Mouse (Mus musculus) stomach, embryonic 16.5 days (tissue): Measurements from ENCODE around the gene Usp49. TPM values are rescaled to one million over a fixed set of nuclear protein-coding genes. Genes with fewer than 3 reads are reported as not detected.

Source experiments
- ATAC-seq: fragments of 200-750 bp; cut with Nextera tagmentation; 2 replicates; pipeline ENCODE4 v1.8.0; 2017; ENCODE audit warnings: moderate number of reproducible peaks, moderate TSS enrichment; ENCODE audit not compliant: insufficient read depth, low FRiP score
- H3K27ac ChIP-seq: fragments of 300-500 bp; sonication (generic); 2 replicates; pipeline ENCODE4 v1.5.1; 2014; ENCODE audit warnings: low read length
- H3K27me3 ChIP-seq: fragments of 300-500 bp; sonication (generic); 2 replicates; pipeline ENCODE4 v1.6.1; 2014; ENCODE audit warnings: low read length, control low read depth, mixed read lengths; ENCODE audit not compliant: control insufficient read depth, insufficient read depth
- H3K36me3 ChIP-seq: fragments of 300-500 bp; sonication (generic); 2 replicates; pipeline ENCODE4 v1.6.1; 2014; ENCODE audit warnings: low read length; ENCODE audit not compliant: control insufficient read depth, insufficient read depth
- H3K4me1 ChIP-seq: fragments of 300-500 bp; sonication (generic); 2 replicates; pipeline ENCODE4 v1.6.1; 2014; ENCODE audit warnings: low read length, control low read depth, mixed read lengths; ENCODE audit not compliant: control insufficient read depth, insufficient read depth
- H3K4me2 ChIP-seq: fragments of 300-500 bp; sonication (generic); 2 replicates; pipeline ENCODE4 v1.6.1; 2014; ENCODE audit warnings: low read depth, low read length, mixed read lengths
- H3K4me3 ChIP-seq: fragments of 300-500 bp; sonication (generic); replicated peaks from 2 replicates; pipeline ENCODE4 v1.5.1; 2014; ENCODE audit warnings: mild to moderate bottlenecking, low read length
- H3K9ac ChIP-seq: fragments of 300-500 bp; sonication (generic); 2 replicates; pipeline ENCODE4 v1.6.1; 2014; ENCODE audit warnings: low read length
- H3K9me3 ChIP-seq: fragments of 300-500 bp; sonication (generic); replicated peaks from 2 replicates; pipeline ENCODE4 v1.6.1; 2016; ENCODE audit warnings: low read length, control low read depth; ENCODE audit not compliant: control insufficient read depth
- WGBS: fragments of 180-500 bp; shearing (Covaris S2); extraction: QIAGEN DNeasy Blood & Tissue Kit; methylation state at CpG from one replicate; pipeline ENCODE4 v1.1.7; 2014; 5-methylcytosine and 5-hydroxymethylcytosine counted together
- polyA plus RNA-seq: library from polyadenylated mRNA; unstranded; fragments of >200 nt; fragmentation: Nextera tagmentation; extraction: Ambion mirVana; gene quantifications from 2 replicates; pipeline ENCODE4 v1.2.1, GENCODE M21; 2015

The Usp49 gene
- polyA plus RNA-seq, 1 experiment from 2014 or later, result 3.5 TPM

DNA sequence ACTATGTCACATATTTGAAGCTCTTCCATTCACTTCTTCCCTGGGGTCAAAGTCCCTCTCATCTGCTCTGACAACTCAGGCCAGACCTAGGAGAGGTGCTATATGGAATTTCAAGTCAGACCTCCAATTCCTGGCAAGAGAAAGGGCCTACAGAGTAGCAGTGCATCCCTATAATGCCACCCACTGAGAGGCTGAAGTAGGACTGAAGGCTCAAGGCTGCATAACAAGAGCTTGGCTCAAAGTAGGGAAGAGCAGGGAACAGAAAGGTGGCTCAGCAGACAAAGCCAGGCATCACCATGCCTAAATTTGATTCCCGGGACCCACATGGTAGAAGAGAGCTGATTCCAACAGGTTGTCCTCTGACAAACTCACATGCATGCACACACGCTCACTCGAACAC, 61.2 kb downstream of the Usp49 start:
- no peaks in the 10 kb centered on the region for H3K27me3 ChIP-seq
- no peak overlapping the region for H3K9ac ChIP-seq
- H3K9me3 ChIP-seq, result no peaks in the 10 kb centered on the region
- no peak overlapping the region for H3K27ac ChIP-seq
- no peaks in the 10 kb centered on the region for H3K36me3 ChIP-seq
- H3K4me3 ChIP-seq, result no peak overlapping the region
- H3K4me1 ChIP-seq, result peaks cover 28% of the 10 kb centered on the region
- no peak overlapping the region for H3K4me2 ChIP-seq
- ATAC-seq, result no peak
- WGBS, result 89% methylated on average over 3 of the region's 3 CpGs

DNA sequence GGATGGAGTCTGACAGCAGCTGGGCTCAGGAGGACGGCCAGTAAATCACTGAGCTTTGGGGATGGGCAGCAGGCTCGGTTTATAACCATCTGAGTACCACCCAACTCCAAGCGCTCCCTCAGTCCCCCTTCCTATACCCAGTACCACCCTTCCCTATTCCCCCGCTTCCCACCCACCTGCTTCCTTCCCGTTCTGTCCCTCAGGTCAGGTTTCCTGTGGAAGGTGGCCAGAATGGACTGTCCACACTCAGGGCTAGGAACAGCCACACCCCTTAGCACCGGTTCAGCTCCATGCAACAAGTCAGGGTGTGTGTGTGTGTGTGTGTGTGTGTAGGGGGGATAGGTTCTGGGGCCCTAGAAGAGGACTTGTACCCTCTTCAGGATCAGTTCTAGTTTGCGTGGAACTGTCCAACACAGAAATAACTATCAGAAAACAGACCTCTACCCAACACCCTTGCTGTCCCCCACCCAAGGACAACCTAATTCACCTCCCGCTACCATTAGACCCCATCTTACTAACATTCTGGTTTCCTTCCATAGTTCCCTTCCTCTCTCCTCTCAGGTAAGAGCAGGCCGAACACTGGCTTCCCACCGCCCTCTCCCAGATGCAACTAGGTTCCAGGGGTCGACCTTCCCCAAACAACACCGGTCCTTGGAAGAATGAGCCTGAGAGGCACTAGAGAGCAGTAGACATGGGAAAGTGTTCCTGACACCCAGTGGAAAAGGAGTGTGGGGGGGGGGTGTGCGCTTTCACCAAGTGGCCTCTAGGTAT, 63.4 kb downstream of the Usp49 start:
- Histone ChIP-seq H3K27ac (no peak overlapping the region; the same call in 1 of the 2 replicates), H3K4me3 (peak overlapping the region; percentile 77), H3K9me3 (no peaks in the 10 kb centered on the region), H3K4me1 (peaks cover 21% of the 10 kb centered on the region), H3K4me2 (peak overlapping the region; percentile 97), H3K36me3 (no peaks in the 10 kb centered on the region), H3K9ac (peak overlapping the region; percentile 90), H3K27me3 (no peaks in the 10 kb centered on the region)
- peak; percentile 4; the same call in 1 of the 2 replicates for ATAC-seq
- 39% methylated on average over 13 of the region's 13 CpGs for WGBS

DNA sequence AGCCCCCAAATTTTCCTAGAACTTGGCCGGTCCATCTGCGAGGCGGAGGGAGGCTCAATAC, 63.8 kb downstream of the Usp49 start, which contains the start of gene Gm21981:
Gm21981 (minus strand) TSS at position 14 of the 61 bp plus-strand sequence.
- H3K27ac ChIP-seq, result peak within 1 kb of the TSS; percentile 64
- H3K9me3 ChIP-seq, result no peaks in the 10 kb centered on the region
- peak within 1 kb of the TSS; percentile 77 for H3K4me3 ChIP-seq
- peaks cover 19% of the 10 kb centered on the region for H3K4me1 ChIP-seq
- no peak for ATAC-seq
- 0% methylated on average over 3 of the region's 3 CpGs for WGBS
- no peaks in the 10 kb centered on the region for H3K36me3 ChIP-seq
- no peaks in the 10 kb centered on the region for H3K27me3 ChIP-seq
- H3K9ac ChIP-seq, result peak within 1 kb of the TSS; percentile 90
- peak within 1 kb of the TSS; percentile 97 for H3K4me2 ChIP-seq

DNA sequence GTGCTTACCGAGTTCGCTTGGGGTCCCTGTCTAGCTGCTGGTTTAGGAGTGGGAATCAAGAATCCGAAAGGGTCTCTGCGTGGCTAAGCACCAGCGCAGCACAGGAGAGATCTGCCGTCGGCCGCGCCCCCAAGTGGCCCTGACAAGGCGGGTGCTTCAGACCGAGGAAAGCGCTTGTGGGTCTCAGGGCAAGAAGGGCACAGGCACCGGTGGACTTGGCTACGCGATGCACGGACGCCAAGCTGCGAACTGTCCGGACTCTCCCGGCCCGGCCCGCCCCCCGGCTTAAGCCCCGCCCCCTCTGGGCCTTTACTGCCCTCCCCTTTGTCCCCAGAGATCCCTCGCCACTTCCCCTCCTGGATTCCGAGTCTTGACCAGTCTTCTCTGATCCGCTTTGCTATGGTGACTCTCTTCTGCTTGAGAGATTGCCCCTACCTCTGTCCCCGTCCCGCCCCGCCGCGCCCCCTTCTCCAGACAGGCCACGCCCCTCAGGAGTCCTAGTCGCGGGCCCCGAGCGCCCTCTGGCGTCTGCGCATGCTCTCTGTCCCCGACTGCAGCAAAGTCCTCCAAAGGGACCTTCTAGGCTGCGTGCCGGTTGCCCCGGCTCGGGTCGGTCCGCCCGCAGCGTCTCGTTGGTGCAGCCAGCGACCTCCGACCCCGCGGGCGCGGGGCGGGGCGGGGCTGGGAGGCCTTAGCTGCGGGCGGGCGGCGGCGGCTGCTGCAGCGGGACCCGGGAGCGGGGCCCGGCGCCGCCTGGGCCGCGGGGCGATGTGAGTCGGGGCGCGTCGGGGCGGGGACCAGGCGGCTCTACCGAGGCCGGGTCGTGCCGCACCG, 64.2 kb downstream of the Usp49 start, which contains the start of gene Prickle4:
Prickle4 (minus strand) TSS at position 234 of the 834 bp plus-strand sequence.
- H3K4me1 ChIP-seq, result peaks cover 15% of the 10 kb centered on the region
- H3K27me3 ChIP-seq, result no peaks in the 10 kb centered on the region
- H3K4me2 ChIP-seq, result peak within 1 kb of the TSS; percentile 97
- H3K36me3 ChIP-seq, result no peaks in the 10 kb centered on the region
- H3K9ac ChIP-seq, result peak within 1 kb of the TSS; percentile 90
- H3K4me3 ChIP-seq, result peak within 1 kb of the TSS; percentile 77
- under 1% methylated on average over 67 of the region's 82 CpGs for WGBS
- ATAC-seq, result peak; percentile 95
- H3K27ac ChIP-seq, result peak within 1 kb of the TSS; percentile 64
- no peaks in the 10 kb centered on the region for H3K9me3 ChIP-seq

DNA sequence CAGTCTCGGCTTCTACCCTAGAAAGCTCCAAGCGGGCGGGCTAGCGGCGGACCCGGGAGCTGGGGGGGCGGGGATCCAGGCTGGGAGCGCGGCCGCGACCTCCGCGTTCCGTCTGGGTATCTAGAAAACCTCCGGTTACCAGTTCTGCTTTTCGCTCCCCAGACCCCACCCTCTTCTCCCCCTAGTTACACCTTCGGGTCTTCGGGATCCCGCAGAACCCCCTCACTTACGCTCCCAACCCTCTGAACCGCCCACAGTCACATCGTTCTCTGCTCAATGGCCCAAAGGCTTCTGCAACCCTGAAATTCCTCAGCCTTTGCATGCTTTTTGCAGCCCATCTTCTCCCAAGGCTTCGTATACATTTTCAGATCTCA, 64.8 kb downstream of the Usp49 start:
- Histone ChIP-seq H3K36me3 (no peaks in the 10 kb centered on the region), H3K4me1 (peaks cover 13% of the 10 kb centered on the region), H3K4me3 (peak overlapping the region; percentile 77), H3K27me3 (no peaks in the 10 kb centered on the region), H3K9ac (peak overlapping the region; percentile 90), H3K9me3 (no peaks in the 10 kb centered on the region), H3K27ac (no peak overlapping the region), H3K4me2 (peak overlapping the region; percentile 97)
- 0% methylated on average over 22 of the region's 23 CpGs for WGBS
- no peak; the same call in 1 of the 2 replicates for ATAC-seq

DNA sequence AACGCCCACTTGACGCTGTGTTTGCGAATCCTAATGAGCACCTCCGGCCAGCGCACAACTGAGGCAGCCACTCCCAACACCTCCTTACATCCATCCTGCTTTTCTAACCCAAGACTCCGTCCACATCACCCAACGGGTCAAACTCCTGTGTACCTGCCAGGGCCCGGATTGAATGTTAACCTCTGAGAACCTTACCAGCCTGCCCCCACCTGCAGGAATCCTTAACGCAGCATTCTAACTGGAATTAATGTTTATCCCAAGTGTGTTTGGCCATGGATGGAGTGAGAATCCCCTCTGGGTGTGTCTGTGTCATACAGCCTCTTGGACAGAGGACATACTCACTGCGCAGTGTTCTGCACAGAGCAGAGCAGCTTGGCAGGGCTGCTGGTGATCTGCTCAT, 67.7 kb downstream of the Usp49 start:
- H3K27me3 ChIP-seq, result no peaks in the 10 kb centered on the region
- no peak overlapping the region for H3K9ac ChIP-seq
- H3K27ac ChIP-seq, result no peak overlapping the region
- ATAC-seq, result no peak
- no peak overlapping the region for H3K4me2 ChIP-seq
- H3K4me1 ChIP-seq, result peaks cover 13% of the 10 kb centered on the region
- no peaks in the 10 kb centered on the region for H3K36me3 ChIP-seq
- no peaks in the 10 kb centered on the region for H3K9me3 ChIP-seq
- 86% methylated on average over 10 of the region's 10 CpGs for WGBS
- H3K4me3 ChIP-seq, result no peak overlapping the region

DNA sequence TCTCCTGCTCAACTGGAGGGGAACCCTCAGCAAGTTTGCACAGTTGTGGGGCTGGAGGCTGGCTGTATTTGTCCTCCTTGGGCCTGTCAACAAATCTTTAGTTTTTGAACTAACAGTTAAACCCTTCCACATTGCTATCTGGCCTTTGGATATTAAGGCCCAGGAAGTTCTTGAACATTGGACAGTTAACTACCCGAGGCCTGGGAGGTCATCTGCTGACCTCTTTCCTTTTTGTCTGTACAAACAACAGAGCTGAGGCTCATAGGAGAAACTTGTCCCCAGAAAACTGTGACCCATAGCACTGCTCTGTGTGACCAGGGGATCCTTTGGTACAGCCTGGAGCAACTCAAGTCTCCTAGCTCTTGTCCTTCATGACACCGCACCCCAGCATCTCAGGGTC, 68.6 kb downstream of the Usp49 start:
- Histone ChIP-seq H3K27ac (no peak overlapping the region), H3K27me3 (no peaks in the 10 kb centered on the region), H3K9ac (no peak overlapping the region), H3K4me3 (no peak overlapping the region), H3K36me3 (no peaks in the 10 kb centered on the region), H3K4me2 (no peak overlapping the region), H3K9me3 (no peaks in the 10 kb centered on the region), H3K4me1 (peaks cover 9% of the 10 kb centered on the region)
- 66% methylated on average over 2 of the region's 2 CpGs for WGBS
- ATAC-seq, result no peak

DNA sequence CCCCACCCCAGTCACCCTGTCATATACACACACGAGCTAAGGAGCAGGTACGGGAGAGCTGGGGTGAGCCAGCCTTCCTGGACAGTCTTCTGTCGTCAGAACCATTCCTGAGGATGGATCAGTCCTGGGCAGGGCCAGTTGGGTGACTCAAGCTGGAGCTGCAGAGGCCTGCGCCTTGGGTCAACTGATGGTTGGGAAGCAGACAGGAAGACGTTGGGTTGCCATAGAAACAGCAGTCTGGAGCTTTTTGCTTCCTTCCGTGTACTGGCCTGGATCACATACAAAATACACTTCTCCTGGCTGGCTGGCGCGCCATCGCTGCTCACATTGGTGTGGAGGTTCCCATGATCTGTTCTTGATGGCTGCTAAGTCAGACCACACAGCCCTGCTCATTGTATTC, 71.3 kb downstream of the Usp49 start:
- Histone ChIP-seq H3K4me3 (no peak overlapping the region), H3K27ac (no peak overlapping the region), H3K9me3 (no peaks in the 10 kb centered on the region), H3K4me2 (no peak overlapping the region), H3K4me1 (peaks cover 3% of the 10 kb centered on the region; the same call in 1 of the 2 replicates), H3K27me3 (no peaks in the 10 kb centered on the region), H3K36me3 (no peaks in the 10 kb centered on the region), H3K9ac (no peak overlapping the region)
- WGBS, result 68% methylated on average over 9 of the region's 9 CpGs
- ATAC-seq, result no peak

DNA sequence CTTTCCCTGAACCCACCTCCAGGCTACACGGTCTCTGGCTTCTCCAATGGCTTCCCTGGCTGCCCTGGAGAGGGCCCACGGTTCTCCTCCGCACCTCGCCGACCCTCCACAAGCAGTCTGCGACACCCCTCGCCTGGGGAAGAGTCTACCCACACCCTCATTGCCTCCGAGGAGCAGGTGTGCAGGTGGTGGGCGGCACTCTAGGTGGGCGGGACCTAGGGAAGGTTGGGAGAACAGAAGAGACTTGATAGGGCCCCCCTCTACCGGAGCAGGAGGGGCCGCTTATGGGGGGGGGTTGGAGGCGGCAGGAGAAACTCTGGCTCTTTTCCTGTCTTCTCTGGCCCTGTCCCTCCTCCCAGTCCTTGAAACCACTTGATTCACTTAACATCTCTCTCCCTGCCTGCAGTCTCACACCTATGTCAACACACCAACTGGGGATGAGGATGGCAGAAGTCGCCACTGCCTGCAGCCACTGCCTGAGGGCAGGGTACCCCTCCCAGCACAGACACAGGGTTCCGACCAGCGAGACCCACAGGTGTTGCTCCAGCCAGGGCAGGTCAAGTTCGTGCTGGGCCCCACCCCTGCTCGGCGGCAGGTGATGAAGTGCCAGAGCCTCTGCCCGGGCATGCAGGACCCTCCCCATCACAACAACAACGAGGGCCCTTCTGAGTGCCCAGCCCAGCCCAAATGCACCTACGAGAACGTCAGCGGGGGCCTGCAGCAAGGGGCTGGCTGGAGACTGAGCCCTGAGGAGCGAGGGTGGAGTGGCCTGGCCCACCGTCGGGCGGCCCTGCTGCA, 72.3 kb downstream of the Usp49 start:
- H3K9me3 ChIP-seq, result no peaks in the 10 kb centered on the region
- no peak overlapping the region for H3K4me3 ChIP-seq
- WGBS, result 39% methylated on average over 28 of the region's 28 CpGs
- ATAC-seq, result no peak
- no peaks in the 10 kb centered on the region for H3K27me3 ChIP-seq
- no peak overlapping the region for H3K27ac ChIP-seq
- H3K4me2 ChIP-seq, result no peak overlapping the region
- H3K36me3 ChIP-seq, result no peaks in the 10 kb centered on the region
- H3K9ac ChIP-seq, result no peak overlapping the region
- peaks cover 6% of the 10 kb centered on the region; the same call in 1 of the 2 replicates for H3K4me1 ChIP-seq
